Mouse (Mus musculus) forelimb bud, embryonic 11.5 days (tissue): Measurements from ENCODE around the gene Tcl1b5.
"Not testable (repeated sequence)": the region's sequence is repeated elsewhere in the genome, so short reads cannot be mapped to it uniquely, and the experiment has no call there.

Source experiments
- DNase-seq: peaks from one replicate; pipeline ENCODE4 v3.0.0-alpha.2; 2012; ENCODE audit warnings: low read depth, low spot score

Gene Tcl1b5

GRCm38 (mm10) chr12:105176044-105176443 is at the start of gene Tcl1b5:
TSS of gene Tcl1b5 (plus strand) at chr12:105176344.
- not testable (repeated sequence) for DNase-seq

GRCm38 (mm10) chr12:105126516-105126915 is 49.6 kb upstream of the Tcl1b5 start:
- no peak for DNase-seq

DNA sequence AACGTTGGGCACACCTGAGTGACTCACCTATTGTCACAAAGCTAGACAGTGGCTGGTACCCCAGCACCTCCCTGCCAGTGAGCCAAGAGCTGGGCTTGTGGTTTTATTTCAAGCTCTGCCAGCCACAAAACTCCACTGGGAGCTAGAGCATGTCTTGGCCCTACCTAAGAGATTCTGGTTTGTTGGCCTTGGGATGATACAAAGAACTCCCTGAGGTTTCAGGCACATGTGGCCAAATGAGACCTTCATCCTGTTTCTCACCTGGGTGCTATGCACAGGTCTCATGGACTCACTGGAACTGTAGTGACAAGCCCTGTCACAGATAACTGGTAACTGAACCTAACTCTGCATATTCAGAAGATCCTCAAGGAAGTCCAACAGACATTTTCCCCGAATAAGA is 48.5 kb upstream of the Tcl1b5 start:
- no peak for DNase-seq

DNA sequence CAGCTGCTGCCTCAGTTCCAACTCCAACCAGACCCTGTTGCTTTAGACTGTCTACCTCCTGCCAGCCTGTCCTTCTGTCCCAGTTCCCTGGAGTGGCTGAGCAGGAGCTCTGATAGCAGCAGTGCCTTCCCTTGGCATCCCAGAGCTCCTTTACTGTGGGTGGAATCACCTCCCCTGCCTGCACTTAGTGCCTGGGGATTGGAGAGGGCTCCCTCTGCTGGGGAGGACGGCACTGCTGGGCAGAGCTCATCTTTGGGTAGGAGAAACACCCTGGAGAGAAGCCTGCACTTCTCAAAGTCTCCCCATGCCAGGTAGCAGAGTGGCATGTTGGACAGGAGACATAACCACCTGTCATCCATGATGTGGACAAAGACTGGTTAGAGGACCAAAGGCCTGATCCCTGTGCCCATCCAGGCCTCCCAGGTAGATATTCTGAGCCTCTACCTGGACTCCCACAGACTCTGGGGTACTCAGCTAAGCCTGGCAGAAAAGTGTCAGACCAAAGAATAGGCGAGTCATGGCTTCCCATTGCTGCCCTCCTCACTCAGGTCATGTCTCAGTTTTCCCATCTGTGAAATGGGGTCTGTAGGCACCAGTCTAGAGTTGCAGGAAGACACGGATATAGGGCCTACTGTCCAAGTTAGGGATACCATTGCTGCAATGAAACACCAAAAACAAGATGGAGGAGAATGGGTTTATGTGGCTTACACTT is 46.5 kb upstream of the Tcl1b5 start:
- not testable (repeated sequence) for DNase-seq

DNA sequence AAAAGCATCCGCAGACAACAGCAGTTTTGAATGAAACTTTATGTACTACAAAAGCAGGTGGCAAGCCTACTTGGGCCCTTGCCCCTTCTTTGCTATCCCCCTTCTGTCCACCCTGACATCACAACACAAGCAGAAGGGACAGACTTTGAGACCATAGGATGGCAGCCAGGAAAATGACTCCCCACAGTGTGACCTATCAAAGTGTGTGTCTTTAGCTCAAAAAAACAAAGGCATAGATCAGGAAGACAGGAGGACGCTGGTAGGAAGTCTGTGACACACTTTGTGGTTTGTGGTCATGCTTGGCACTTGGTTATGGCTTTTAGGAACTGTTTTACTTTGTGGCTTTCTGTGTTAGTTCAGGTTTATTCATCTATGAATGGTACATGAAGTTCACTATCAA is 42.0 kb upstream of the Tcl1b5 start:
- DNase-seq = not testable (repeated sequence)

DNA sequence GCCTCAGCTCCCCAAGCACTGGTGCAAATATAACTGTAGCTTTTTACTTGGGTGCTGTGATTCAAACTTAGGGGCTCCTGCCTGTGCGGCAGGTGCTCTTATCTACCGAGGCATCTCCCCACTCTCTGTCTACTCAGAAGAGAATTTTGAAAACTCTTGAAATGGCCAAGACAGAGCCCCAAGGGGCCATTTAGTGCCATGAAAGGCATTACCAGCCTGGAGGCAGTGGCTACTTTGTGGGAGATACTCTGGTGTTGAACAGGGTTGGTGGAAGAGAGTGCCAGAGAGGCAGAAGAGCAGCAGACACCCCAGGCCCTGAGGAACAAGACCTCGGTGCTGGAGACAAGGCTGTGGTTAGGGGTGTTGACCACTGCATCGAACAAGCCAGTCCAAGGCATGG is 41.3 kb upstream of the Tcl1b5 start:
- not testable (repeated sequence) for DNase-seq

DNA sequence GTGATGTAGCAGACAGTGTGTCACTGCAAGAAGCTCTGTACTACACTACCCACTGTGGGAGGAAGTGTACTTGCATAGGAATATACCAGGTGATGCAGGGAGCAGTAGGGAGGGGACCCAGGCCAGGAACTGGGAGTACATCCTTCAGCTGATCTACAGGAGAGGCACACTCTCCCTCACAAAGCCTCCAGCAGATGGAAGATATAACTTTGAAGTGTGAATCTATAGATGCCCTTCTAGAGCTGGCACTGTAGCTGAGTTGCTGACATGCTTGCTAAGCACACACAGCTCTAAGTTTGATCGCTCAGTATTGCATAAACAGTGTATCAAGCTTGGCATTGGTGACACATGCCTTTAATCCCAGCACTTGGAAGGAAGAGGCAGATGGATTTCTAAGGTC is 38.4 kb upstream of the Tcl1b5 start:
- not testable (repeated sequence) for DNase-seq

DNA sequence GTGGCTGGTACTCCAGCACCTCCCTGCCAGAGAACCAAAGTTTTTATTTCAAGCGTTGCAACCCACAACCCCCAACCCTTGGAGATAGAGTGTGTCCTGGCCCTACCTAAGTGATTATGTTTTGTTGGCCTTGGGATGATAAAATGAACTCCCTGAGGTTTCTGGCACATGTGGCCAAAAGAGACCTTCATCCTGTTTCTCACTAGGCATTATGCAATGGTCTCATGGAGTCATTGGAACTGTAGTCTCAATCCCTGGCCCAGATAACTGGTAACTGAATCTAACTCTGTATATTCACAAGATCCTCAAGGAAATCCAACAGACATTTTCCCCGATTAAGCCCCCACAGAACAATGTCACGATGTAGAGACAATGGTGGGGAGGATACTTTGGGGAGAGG is 33.0 kb upstream of the Tcl1b5 start:
- no peak for DNase-seq

- DNase-seq = not testable (repeated sequence)
Observed at GRCm38 (mm10) chr12:105144928-105145327, 31.2 kb upstream of the Tcl1b5 start.

DNA sequence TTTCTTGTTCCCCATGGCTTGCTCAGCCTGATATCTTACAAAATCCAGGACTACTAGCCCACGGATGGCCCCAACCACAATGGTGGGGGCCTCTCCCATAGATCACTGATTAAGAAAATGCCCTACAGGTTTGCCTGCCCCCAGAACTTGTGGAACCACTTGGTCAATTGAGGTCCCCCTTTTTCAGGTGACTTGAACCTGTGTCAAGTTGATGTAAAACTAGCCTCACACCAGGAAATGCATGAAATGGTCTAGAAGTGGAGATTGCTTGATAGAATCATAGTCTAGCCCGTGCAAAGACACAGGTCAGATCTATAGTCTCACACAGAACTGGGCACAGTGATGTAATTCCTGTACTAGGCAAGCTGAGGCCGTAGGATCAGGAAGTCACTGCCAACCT is 30.4 kb upstream of the Tcl1b5 start, which contains the start of gene Tcl1b2:
Gene Tcl1b2 (plus strand): TSS at position 301 of the 400 bp plus-strand sequence.
- DNase-seq = no peak

DNA sequence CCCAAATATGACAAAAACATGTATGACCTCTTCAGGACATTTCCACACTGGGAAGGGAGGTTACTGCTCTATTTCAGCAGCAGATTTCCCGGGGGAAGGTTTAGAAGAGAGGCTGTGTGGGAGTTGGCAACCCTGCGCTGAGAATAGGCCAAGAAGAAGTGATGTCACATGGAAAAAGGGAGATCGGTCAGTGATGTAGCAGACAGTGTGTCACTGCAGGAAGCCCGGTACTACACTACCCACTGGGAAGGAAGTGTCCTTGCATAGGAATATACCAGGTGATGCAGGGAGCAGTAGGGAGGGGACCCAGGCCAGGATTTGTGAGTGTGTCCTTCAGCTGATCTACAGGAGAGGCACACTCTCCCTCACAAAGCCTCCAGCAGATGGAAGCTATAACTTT is 20.9 kb upstream of the Tcl1b5 start:
- not testable (repeated sequence) for DNase-seq

DNA sequence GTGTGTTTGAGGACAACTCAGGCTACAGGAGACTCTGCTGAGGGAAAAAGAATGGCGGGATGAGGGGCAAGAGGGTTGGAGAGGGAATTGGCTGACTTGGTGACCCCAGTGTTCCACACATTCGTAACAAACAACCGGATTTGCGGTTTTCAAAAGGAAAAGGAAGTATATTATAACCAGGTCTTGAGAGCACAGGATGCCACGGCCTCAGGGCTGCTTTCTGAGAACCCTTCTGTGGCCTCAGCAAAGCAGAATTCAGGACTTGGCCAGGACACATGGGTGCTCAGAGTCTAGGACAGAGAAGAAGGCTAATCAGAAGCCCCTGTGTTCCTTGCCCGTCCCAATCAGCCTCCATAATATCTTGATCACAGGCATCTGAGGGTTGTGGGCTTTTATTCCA is 17.3 kb upstream of the Tcl1b5 start:
- DNase-seq = no peak

DNA sequence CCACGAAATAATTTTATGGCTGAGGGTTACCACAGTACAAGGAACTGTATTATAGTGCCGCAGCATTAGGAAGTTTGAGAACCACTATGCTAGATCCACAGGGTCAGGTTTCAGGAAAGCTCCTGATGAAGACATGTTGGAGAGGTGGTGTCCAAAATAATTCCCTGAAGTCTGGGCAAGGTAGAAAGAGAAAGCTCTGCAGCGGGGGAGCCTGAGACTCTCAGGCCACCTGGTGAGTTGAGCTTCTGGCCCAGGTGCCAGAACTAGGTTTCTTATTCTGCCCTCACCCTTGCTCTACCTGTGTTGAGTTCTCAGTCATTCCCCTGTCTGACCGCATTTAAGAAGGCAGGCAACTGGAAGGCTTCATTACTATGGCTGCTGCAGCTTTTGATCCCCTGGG is 16.8 kb upstream of the Tcl1b5 start, which contains the start of gene Tcl1b1:
Gene Tcl1b1 (plus strand): TSS at position 301 of the 400 bp plus-strand sequence.
- no peak for DNase-seq

GRCm38 (mm10) chr12:105166734-105167133 is 9.4 kb upstream of the Tcl1b5 start:
- DNase-seq = no peak

GRCm38 (mm10) chr12:105173366-105173765 is 2.8 kb upstream of the Tcl1b5 start:
- DNase-seq = no peak

GRCm38 (mm10) chr12:105174318-105174717 is 1.8 kb upstream of the Tcl1b5 start:
- DNase-seq = not testable (repeated sequence)

- not testable (repeated sequence) for DNase-seq
Observed at GRCm38 (mm10) chr12:105181040-105181644, 5.0 kb downstream of the Tcl1b5 start.

GRCm38 (mm10) chr12:105188980-105189379 is 12.8 kb downstream of the Tcl1b5 start:
- not testable (repeated sequence) for DNase-seq

DNA sequence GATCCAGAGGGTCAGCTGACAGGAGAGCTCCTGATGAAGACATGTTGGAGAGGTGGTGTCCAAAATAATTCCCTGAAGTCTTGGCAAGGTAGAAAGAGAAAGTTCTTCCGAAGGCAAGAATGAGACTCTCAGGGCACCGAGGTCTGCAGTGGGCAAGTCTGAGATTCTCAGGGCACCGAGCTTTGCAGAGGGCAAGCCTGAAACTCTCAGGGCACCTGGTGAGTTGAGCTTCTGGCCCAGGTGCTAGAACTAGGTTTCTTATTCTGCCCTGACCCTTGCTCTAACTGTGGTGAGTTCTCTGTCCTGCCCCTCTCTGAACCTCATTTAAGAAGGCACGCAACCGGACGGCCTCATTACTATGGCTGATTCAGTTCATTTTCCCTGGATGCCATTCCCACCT is 14.6 kb downstream of the Tcl1b5 start, which contains the start of gene Tcl1b3:
Gene Tcl1b3 (plus strand): TSS at position 301 of the 400 bp plus-strand sequence.
- DNase-seq = not testable (repeated sequence)

DNA sequence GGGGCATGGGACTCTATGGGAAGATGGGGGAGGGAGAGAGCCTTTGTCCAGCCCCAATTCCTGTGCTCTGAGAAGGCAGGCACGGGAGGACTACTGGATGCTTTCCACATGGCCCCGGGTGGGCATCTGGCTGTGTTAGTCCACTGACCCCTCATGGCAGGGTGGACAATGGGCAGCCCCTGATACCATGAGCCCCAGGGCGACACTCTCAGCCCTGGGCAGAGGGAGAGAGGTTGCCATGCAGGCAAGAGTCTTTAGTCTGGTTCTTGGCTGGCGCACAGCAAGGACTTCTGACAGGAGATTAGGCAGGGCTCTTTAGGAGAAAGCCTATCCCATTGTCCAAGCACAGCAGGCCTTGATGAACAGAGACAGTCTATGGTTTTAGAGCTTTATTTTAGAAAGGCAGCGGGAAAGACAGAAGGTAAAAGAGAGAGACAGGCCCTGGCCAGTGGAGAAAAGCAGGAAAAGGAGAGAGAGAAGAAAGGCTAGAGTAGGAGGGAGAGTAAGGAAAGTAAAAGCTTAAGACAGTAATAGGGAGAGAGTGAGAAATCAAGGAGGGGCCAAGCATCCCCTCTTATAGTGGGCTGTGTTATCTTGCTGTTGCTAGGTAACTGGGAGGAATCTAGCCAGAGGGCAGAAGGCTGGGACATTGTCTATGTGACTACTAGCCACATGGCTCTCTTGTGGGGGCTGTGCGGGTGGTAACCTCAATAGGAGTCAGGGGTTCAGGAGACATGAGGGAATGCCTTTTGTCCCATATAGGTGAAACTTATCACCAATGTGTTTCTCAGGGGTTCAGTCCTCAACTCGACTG is 23.7 kb downstream of the Tcl1b5 start:
- DNase-seq = not testable (repeated sequence)

- DNase-seq = not testable (repeated sequence)
Observed at GRCm38 (mm10) chr12:105201657-105202056, 25.5 kb downstream of the Tcl1b5 start, which contains the start of gene Tcl1b4. TSS of gene Tcl1b4 (plus strand) at chr12:105201957.

DNA sequence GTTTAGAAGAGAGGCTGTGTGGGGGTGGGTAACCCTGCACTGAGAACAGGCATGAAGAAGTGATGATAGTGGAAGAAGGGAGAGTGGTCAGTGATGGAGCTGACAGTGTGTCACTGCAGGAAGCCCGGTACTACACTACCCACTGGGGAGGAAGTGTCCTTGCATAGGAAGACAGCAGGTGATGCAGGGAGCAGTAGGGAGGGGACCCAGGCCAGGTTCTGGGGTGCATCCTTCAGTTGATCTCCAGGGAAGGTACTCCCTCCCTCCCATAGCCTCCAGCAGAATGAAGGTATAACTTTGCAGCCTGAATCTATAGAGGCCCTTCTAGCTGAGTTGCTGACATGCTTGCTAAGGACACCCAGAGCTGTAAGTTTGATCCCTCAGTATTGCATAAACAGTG is 30.9 kb downstream of the Tcl1b5 start:
- DNase-seq = no peak
